Mouse (Mus musculus): ENCODE results near the gene Slc6a16.
"Not testable (repeated sequence)": the region's sequence is repeated elsewhere in the genome, so short reads cannot be mapped to it uniquely, and the experiment has no call there.

Gene Slc6a16

GRCm38 (mm10) chr7:45253806-45254205 is 12.9 kb downstream of the Slc6a16 start:
- DNase-seq (ENCODE audit: low spot score in 2 of 2) = no peak

DNA sequence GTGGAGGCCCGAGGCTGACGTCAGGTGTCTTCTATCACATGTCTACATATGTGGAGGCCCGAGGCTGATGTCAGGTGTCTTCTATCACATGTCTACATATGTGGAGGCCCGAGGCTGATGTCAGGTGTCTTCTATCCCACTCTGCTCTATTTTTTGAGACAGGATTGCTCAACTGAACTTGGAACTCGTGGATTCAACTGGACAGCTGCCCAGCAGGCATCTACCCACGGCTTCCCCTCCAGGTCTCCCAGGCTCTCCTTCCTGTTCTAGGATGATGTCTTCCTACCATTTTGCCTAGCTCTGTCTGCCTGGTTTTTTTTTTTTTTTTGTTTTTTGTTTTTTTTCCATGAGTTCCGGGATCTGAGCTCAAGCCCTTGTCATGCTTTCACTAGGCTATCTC is 14.9 kb downstream of the Slc6a16 start:
- DNase-seq (ENCODE audit: low spot score in 2 of 2) = not testable (repeated sequence)

GRCm38 (mm10) chr7:45257063-45257840 is 16.4 kb downstream of the Slc6a16 start:
- DNase-seq (ENCODE audit: low spot score in 2 of 2) = no peak

GRCm38 (mm10) chr7:45259281-45259680 is 18.4 kb downstream of the Slc6a16 start:
- no peak for DNase-seq (ENCODE audit: low spot score in 2 of 2)

- DNase-seq (ENCODE audit: low spot score in 2 of 2) = no peak
Measured at GRCm38 (mm10) chr7:45262266-45262665, 21.4 kb downstream of the Slc6a16 start.

- no peak for DNase-seq (ENCODE audit: low spot score in 2 of 2)
Measured at GRCm38 (mm10) chr7:45263006-45263607, 22.2 kb downstream of the Slc6a16 start.

- no peak for DNase-seq (ENCODE audit: low spot score in 2 of 2)
Measured at GRCm38 (mm10) chr7:45264348-45264747, 23.5 kb downstream of the Slc6a16 start.

DNA sequence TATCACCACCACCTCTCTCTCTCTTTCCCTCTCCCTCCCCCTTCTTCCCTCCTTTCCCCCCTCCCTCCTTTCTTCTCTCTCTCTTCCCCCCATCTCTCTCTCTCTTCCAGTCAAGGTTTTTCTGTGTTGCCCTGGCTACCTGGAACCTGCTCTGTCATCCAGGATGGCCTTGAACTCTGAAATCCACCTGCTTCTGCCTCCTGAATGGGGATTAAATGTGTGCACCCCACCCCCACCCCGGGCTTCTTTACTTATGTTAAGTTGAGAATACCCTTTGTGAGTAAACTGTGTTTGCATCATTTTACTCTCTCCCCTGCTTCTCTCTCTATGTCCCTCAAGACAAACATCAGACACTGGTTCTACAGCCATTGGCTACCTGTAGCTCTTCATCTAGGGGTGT is 24.6 kb downstream of the Slc6a16 start:
- no peak for DNase-seq (ENCODE audit: low spot score in 2 of 2)

DNA sequence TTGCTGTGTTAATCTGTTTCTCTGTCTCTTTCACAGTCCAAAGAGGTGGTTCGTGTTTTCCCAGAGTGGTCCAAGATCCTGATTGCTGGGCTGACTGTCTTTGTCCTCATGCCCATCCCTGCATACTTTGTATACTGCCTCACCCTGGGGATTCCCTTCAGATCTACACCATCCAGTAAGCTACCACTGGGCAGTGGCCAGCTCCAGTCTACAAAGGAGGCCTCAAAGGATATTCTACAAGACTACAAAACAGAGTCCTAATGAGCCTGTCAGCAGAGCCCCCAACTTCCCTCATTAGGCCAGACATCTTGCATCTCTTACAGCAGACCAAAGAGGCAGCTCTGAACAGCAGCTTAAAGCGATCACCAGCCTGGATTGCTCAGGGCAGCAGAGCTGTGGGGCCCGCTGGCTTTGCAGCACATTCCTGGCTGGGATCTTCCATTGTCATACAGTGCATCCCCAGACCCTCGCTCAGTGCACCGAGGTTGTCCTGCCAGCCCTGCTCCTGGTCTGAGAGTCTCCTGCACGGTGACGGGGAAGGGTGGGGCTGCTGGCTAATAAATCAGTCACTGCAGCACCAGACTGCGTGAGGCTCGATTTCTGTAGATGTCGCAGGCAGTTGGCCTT is 32.0 kb downstream of the Slc6a16 start:
- no peak for DNase-seq (ENCODE audit: low spot score in 2 of 2)

- DNase-seq (ENCODE audit: low spot score in 2 of 2) = no peak
Measured at GRCm38 (mm10) chr7:45273672-45274071, 32.8 kb downstream of the Slc6a16 start.

- peak; percentile 77 to 79 for DNase-seq (ENCODE audit: low spot score in 2 of 2)
Measured at GRCm38 (mm10) chr7:45277136-45277760, 36.4 kb downstream of the Slc6a16 start, which contains the start of gene Slc6a21. Slc6a21 (plus strand) TSS chr7:45277513.

DNA sequence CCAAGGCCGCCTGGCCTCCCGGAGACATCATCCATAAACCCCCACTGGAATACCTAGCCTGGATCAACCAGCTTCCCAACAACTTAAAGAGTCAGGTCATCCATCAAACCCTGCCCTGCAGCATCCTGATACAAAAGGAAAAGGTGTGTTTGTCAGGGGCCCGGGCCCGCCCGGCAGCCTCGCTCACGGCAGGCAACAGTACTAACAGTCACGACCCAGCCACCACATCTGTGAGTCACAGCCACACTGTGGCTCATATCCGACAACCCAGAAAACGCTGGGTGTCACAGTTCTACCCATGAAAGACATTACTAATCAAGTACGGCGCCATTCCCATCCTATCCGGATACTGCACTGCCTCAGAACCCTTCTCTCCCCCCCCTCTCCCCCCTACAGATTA is 45.6 kb downstream of the Slc6a16 start:
- no peak for DNase-seq (ENCODE audit: low spot score in 2 of 2)

- no peak for DNase-seq (ENCODE audit: low spot score in 2 of 2)
Measured at GRCm38 (mm10) chr7:45296626-45297025, 55.7 kb downstream of the Slc6a16 start.

DNA sequence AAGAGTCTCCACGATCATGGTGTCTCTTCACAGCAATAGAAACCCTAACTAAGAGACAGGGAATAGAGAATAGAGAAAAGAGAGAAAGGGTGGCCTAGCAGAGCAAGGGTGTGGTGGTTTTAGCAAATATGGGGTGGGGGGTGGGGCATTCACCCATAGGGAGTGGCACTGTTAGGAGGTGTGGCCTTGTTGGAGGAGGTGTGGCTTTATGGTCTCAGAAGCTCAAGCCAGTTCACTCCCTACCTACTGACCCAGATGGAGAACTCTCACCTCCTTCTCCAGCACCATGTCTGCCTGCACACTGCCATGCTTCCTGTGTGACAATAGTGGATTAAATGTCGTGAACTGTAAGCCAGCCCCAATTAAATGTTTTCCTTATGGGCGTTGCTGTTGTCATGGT is 56.7 kb downstream of the Slc6a16 start:
- no peak for DNase-seq (ENCODE audit: low spot score in 2 of 2)

DNA sequence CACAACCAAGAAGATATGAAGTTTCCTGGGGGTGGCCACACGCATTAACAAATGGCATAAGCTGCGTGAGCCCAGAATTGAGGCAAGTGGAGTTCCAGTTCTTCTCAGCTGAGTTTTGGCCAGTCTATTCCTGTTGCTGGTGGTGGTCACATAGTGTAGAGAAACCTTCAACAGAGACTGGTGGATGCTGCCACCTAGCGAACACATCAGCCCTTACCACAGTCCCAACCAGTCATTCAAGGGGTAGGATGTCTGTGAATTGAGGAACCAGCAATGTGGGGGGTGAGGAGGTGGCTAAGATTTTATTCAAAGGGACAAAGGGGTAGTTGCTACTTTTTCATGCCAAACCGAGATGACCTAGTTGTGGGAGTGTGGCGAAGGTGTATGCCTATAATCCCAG is 58.9 kb downstream of the Slc6a16 start:
- peak; percentile 70 to 71 for DNase-seq (ENCODE audit: low spot score in 2 of 2)

- no peak for DNase-seq (ENCODE audit: low spot score in 2 of 2)
Measured at GRCm38 (mm10) chr7:45300270-45300669, 59.4 kb downstream of the Slc6a16 start.

DNA sequence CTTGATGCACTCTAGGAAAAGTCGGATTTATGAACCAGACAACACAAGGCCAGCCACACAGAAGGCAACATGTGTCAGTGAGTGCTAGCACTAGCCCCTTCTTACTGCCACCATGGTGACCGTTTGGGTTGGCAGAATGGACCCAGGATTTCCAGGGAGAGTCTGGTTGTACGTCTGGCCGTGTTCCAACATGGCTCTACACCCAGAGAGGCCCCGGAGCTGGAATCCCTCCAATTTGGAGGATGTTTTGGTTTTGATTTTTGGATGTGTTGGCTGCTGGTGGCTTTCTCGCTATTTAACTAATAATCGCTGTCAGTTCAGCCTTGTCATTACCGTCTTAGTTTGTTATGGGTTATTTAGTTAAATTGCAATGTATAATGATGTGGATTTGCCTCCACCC is 61.7 kb downstream of the Slc6a16 start:
- DNase-seq (ENCODE audit: low spot score in 2 of 2) = no peak

DNA sequence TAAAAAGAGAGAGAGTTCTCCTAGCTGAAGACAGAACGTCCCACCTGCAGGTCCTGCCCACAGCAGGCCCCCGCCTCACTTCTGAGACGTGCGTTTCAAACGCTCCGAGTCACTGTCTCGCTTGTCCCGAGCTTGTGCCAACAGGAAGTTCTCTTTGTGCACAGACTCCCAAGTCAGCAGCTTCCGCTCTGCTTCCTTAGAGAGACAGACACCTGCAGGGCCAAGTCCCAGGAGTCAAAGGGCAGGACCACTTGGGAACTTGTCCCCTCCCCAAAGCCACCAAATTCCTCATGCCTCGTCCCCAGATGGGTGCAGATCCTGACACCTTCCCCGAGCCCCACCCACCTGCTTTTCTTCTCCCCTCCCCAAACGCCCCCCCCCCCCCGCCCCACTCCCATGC is 64.0 kb downstream of the Slc6a16 start:
- DNase-seq (ENCODE audit: low spot score in 2 of 2) = no peak

DNA sequence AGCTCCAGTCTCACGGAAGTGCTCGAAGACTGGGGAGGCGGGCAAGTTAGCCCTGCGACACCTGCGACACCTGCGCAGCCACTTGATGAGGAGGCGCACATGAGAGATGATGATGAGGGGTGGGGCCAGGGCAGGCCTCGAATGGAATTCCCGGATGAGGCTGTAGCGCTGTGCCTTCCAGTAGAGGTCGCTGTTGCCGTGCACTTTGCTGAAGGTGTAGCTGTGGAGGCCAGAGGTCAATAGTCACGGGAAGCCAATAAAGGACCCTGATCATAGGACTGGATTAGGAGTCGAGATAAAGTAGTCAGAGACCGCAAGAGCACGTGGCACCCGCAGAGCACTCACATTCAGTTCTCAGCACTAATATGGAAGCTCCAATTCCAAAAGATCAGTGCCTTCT is 64.4 kb downstream of the Slc6a16 start:
- DNase-seq (ENCODE audit: low spot score in 2 of 2) = peak; percentile 16 to 27

DNA sequence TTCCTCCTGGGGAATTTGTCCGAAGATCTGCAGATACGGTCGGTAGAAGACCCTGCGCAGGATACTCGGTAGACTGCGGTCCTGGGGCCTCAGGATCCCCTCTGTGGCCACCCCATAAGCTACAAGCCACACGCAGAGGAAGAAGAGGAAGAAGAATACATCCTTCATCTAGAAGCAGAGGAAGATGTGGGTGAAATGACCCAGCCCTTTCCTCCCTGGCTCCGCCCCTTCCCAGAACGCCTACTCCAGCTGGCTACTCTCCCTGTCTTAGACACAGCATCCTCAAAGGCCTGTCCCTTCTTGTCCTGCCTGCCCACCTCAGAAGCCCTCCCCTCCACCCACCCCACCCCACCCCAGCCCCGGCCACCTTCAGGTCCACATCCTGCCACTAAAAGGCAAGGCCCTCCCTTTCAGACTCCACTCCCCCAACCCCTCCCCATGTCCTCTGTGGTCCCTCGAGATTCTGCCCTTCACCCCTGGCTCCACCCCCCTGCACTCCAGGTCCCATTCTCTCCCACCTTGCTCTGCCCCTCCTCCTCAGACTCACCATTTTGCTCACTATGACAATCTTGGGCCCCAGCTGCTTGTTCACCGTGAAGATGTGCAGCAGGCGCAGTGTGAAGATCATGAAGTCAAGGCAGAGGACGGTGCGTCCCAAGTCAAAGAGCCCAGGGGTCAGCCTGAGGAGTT is 67.8 kb downstream of the Slc6a16 start:
- DNase-seq (ENCODE audit: low spot score in 2 of 2) = peak in 1 of 2 experiments; percentile 20

- peak in 1 of 2 experiments; percentile 34 for DNase-seq (ENCODE audit: low spot score in 2 of 2)
Measured at GRCm38 (mm10) chr7:45309455-45309854, 68.6 kb downstream of the Slc6a16 start.

GRCm38 (mm10) chr7:45312023-45312422 is 71.1 kb downstream of the Slc6a16 start:
- no peak for DNase-seq (ENCODE audit: low spot score in 2 of 2)

Data from spleen, postnatal 36 days (tissue).